Mouse (Mus musculus) C2C12 (cell line): ENCODE data around the gene Amh. TPM values are rescaled to one million over a fixed set of nuclear protein-coding genes. Genes with fewer than 3 reads are reported as not detected.

Source experiments
- H3K27me3 ChIP-seq: one replicate; pipeline ENCODE4 v1.6.1; 2011; ENCODE audit not compliant: control insufficient read depth, insufficient read depth, insufficient read length
- H3K36me3 ChIP-seq: one replicate; pipeline ENCODE4 v1.6.1; 2011; ENCODE audit not compliant: control insufficient read depth, insufficient read depth
- H3K4me3 ChIP-seq: one replicate; pipeline ENCODE4 v1.5.1; 2011; ENCODE audit warnings: mild to moderate bottlenecking, control low read depth; ENCODE audit not compliant: poor library complexity, insufficient read depth, severe bottlenecking
- H3K79me2 ChIP-seq: one replicate; pipeline ENCODE4 v1.6.1; 2011; ENCODE audit not compliant: control insufficient read depth, insufficient read depth
- H3K79me3 ChIP-seq: one replicate; pipeline ENCODE4 v1.6.1; 2011; ENCODE audit warnings: low read depth, control low read depth
- H3ac ChIP-seq: one replicate; pipeline ENCODE3; 2011; ENCODE audit warnings: low read depth; ENCODE audit not compliant: control insufficient read depth, insufficient read length
- CEBPB ChIP-seq: IDR thresholded peaks from one replicate; pipeline ENCODE4 v1.6.1; 2011; ENCODE audit warnings: low read depth, mild to moderate bottlenecking, control low read depth, moderate library complexity
- CTCF ChIP-seq: IDR thresholded peaks from one replicate; pipeline ENCODE4 v1.5.1; 2011; ENCODE audit not compliant: control insufficient read depth, insufficient read depth, insufficient read length
- FOSL1 ChIP-seq: IDR thresholded peaks from one replicate; pipeline ENCODE4 v1.8.0; 2011; ENCODE audit warnings: mild to moderate bottlenecking, low read length; ENCODE audit not compliant: poor library complexity, insufficient read depth, severe bottlenecking
- MAX ChIP-seq: IDR thresholded peaks from one replicate; pipeline ENCODE4 v1.6.1; 2011; ENCODE audit warnings: mild to moderate bottlenecking, control low read depth
- MYOD1 ChIP-seq: IDR thresholded peaks from one replicate; pipeline ENCODE4 v1.6.1; 2011; ENCODE audit warnings: low read depth; ENCODE audit not compliant: control insufficient read depth, insufficient read length
- MYOG ChIP-seq: IDR thresholded peaks from one replicate; pipeline ENCODE4 v1.6.1; 2011; ENCODE audit not compliant: control insufficient read depth, insufficient read length; ENCODE audit errors: extremely low read depth
- USF1 ChIP-seq: IDR thresholded peaks from one replicate; pipeline ENCODE4 v1.6.1; 2011; ENCODE audit warnings: low read depth, mild to moderate bottlenecking, control low read depth, moderate library complexity
- polyA plus RNA-seq: library from polyadenylated mRNA; unstranded; fragments of >200 nt; fragmentation: generic; extraction: Trizol; gene quantifications from one replicate; pipeline ENCODE4 v1.2.1, GENCODE M21; 2012; ENCODE audit warnings: missing spikeins

The Amh gene
- polyA plus RNA-seq, 1 experiment: 0.87 TPM

GRCm38 (mm10) chr10:80838346-80838912, 33.4 kb downstream of the Amh start:
- no peaks in the 10 kb centered on the region for H3K79me2 ChIP-seq
- H3ac ChIP-seq: no peak overlapping the region
- no peaks in the 10 kb centered on the region for H3K36me3 ChIP-seq
- peaks cover 19% of the 10 kb centered on the region for H3K27me3 ChIP-seq
- H3K79me3 ChIP-seq: no peaks in the 10 kb centered on the region
- H3K4me3 ChIP-seq: no peak overlapping the region
- no peak for TF ChIP-seq USF1
- TF ChIP-seq MAX: no peak
- no peak for TF ChIP-seq MYOG
- no peak for TF ChIP-seq CTCF
- no peak for TF ChIP-seq MYOD1
- no peak for TF ChIP-seq FOSL1
- TF ChIP-seq CEBPB: no peak

DNA sequence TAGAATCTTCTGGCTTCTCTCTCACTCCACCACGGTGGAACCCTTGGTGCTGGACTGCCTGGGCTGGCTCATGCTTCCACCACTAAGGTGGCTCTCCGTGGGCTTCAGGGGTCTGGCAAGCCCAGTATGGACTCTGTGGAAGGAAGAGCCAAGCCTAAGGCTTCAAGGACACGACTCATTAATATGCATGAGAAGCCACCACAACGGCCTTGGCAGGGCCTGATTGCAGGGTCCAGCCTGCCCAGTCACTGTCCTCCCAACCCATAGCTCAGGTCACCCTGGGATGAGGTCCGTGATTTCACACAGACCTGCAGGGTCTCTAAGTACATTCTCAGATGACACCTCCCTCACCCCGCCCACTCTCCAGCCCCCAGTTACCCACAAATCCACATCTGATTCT, 34.8 kb downstream of the Amh start:
- Histone ChIP-seq H3K79me2 (no peaks in the 10 kb centered on the region), H3K27me3 (peaks cover 33% of the 10 kb centered on the region), H3K36me3 (no peaks in the 10 kb centered on the region), H3K79me3 (no peaks in the 10 kb centered on the region), H3K4me3 (no peak overlapping the region), H3ac (no peak overlapping the region)
- TF ChIP-seq MYOD1 (no peak), MYOG (no peak), CEBPB (no peak), MAX (no peak), FOSL1 (no peak), USF1 (no peak), CTCF (no peak)

DNA sequence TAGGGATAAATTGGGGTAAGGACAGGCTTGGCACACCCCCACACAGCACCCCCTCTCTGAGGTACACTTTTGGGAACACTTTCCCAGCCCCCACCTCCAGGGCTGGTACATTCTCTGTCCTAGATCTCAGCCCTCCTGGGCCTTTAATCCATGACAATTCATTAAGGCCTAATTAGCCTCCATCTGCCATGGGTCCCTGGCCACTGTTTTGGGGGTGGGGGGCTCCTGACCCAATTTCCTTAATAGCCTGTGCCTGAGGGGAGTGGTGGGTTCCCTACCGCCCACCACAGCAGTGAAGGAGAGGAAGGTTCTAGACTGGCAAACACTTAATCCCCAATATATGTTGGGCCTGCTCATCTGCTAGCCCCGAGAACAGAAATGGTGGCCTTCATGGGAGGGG, 36.6 kb downstream of the Amh start:
- H3K79me2 ChIP-seq: no peaks in the 10 kb centered on the region
- H3K36me3 ChIP-seq: no peaks in the 10 kb centered on the region
- H3ac ChIP-seq: no peak overlapping the region
- TF ChIP-seq CEBPB: no peak
- TF ChIP-seq MYOD1: no peak
- TF ChIP-seq FOSL1: no peak
- no peak for TF ChIP-seq MAX
- no peak for TF ChIP-seq USF1
- TF ChIP-seq CTCF: no peak
- TF ChIP-seq MYOG: no peak
- peaks cover 41% of the 10 kb centered on the region for H3K27me3 ChIP-seq
- no peak overlapping the region for H3K4me3 ChIP-seq
- no peaks in the 10 kb centered on the region for H3K79me3 ChIP-seq

DNA sequence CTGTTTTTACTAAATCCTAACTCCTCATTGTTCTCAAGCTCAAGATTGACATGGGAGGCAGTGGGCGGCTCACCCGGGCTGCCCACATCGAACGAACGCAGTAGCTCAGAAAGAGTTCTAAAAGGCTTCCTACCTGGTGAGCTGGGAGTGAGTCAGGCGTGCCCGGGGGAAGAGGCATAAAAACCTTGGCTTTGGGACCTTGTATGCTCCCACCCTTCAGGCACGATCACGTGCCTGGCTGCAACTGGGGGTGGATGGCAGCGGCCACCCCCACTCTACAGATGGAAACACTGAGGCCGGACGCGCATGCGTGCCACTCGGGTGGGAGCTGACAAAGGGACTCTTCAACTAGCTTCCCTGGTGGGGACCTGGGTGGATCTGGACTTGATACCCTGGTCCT, 37.3 kb downstream of the Amh start:
- H3K79me3 ChIP-seq: no peaks in the 10 kb centered on the region
- H3K27me3 ChIP-seq: peaks cover 41% of the 10 kb centered on the region
- TF ChIP-seq FOSL1 (no peak), MYOG (no peak), MYOD1 (no peak), MAX (no peak), USF1 (no peak), CTCF (no peak), CEBPB (no peak)
- no peak overlapping the region for H3K4me3 ChIP-seq
- no peaks in the 10 kb centered on the region for H3K36me3 ChIP-seq
- no peak overlapping the region for H3ac ChIP-seq
- no peaks in the 10 kb centered on the region for H3K79me2 ChIP-seq

DNA sequence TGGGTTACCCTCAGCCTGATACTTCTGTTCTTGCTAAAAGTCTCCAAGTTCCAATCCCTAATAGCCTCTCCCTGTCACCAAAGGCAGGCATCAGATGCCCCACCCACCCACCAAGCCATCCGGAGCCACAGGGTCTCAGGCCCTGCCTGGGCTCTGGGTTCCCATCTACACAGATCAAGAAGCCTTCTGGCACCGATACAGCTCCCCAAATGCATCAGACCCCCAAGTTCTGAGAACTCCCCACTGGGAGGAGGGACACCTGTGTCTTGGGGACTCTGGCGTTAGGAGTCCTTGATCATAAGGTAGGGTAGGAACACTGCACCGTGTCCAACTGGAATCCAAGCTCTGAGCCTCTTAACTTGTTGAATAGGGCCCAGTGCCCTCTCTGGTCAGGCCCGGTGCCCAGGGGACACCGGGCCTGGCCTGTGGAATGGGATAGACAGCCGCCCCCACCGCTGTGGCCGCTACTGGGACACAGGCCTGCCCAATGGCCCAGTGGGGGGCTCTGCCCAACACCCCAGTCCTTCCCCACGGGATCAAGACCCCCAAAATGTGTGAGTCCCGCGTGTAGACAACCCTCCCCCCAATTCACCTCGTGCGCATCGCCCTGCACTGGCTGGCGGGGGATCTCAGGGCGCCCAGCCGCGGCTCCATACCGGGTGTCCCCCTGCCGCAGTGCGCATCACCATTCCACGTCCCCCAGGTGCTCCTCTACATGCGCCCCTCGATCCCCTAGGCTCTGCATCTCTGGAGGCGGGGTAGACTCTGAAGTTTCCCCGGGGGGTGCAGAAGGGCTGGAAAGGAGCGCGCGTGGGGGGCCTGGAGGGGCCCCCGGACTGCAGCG, 38.3 kb downstream of the Amh start:
- TF ChIP-seq USF1: no peak
- TF ChIP-seq MYOG: no peak
- H3K36me3 ChIP-seq: no peaks in the 10 kb centered on the region
- H3K79me2 ChIP-seq: no peaks in the 10 kb centered on the region
- H3K27me3 ChIP-seq: peaks cover 41% of the 10 kb centered on the region
- H3K4me3 ChIP-seq: no peak overlapping the region
- no peaks in the 10 kb centered on the region for H3K79me3 ChIP-seq
- H3ac ChIP-seq: no peak overlapping the region
